Mouse (Mus musculus) right cerebral cortex, postnatal 10 days (tissue): ENCODE measurements around the gene Slfn5.
"Not testable (repeated sequence)": the region's sequence is repeated elsewhere in the genome, so short reads cannot be mapped to it uniquely, and the experiment has no call there.

Experiments
- DNase-seq, 2 experiments: peaks; one replicate each; pipeline ENCODE4 v3.0.0; 2021; ENCODE audit warnings: low spot score in 2 of 2

Gene Slfn5

DNA sequence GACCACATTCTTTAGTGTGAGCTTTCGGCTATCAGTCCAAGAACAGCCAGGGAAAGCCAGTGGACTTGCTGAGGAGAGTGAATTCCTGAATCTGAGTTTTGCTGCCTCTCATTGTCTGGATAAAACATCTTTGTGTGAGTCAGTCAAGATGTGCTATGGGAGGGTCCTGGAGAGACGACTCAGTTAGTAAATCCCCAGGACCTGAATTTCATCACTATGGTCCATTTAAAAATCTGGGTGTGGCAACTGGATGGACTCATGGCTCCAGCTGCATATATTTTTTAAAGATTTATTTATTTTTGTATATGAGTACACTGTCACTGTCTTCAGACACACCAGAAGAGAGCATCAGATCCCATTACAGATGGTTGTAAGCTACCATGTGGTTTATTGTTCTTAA lies 5.5 kb upstream of the Slfn5 start:
- no peak for DNase-seq

DNA sequence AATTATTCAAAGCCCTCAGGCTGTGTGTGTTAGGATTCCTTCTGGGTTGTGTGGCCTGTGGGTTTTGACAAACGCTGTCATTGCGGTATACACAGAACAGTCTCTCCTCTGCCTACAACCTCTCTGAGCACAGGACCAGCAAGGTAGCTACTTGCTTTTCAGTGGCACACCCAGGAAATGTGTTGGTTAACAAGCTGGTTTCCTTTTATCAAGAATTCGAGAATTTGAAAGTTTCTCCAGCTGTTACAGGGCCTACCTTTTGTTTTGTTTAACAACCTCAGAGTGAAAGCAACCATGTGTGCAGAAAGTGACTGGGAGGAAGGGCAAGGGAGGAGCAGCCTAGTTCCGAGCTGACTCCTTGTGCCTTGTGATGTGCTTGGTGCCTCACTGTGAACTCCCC lies 3.7 kb upstream of the Slfn5 start:
- no peak for DNase-seq

DNA sequence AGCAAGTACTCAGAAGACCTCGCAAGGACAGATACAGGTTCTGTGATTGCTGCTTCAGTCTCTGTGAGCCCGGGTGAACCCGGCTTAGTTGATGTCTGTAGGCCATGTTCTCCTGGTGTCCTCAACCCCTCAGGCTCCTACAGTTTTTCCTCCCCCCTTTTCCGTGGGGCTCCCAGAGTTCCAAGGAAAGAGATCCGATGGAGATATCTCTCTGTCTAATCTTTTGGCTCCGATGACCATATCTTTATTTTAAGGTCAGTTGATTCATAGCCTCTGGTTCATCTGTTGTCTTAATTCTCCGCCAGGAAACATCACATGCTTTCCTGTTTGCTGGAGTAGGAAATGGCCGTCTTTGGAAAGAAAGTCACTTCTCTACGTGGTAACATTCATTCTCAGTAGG lies 2.1 kb upstream of the Slfn5 start:
- no peak for DNase-seq

DNA sequence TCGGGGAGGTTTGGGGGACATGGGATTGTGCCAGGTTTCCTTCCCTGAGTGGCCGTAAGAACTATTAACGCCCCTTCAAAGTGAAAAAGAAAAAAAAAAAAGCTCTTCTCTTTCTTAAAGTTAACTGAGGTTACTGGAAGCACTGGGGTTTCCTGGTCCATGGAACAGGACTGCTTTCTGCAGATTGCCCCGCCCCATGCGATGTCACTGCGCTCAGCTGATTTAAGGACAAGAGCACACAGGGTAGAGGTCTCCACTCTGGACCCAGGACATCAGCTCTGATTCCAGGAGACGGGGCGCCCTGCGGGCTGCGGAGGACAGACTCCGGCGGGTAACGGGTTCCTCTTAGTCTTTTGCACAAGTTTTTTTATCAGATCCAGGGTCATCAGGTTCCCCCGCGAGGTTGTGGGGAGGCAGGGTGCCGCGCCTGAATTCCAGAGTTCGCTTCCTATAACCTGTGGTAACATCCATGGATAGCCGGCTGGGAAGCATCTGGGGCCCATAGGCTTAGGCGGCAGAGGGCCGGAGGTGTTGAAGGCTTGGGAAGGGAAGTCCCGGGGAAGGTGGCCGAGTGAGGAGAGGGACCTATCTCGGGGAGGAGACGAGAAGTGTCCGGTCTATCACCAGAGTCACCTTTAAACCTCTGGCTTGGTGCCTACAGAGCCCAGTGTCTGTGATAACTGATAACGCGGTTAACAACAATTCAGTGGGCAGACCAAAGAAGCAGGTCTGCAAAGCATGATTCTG lies 889 bp downstream of the Slfn5 start:
- no peak for DNase-seq

DNA sequence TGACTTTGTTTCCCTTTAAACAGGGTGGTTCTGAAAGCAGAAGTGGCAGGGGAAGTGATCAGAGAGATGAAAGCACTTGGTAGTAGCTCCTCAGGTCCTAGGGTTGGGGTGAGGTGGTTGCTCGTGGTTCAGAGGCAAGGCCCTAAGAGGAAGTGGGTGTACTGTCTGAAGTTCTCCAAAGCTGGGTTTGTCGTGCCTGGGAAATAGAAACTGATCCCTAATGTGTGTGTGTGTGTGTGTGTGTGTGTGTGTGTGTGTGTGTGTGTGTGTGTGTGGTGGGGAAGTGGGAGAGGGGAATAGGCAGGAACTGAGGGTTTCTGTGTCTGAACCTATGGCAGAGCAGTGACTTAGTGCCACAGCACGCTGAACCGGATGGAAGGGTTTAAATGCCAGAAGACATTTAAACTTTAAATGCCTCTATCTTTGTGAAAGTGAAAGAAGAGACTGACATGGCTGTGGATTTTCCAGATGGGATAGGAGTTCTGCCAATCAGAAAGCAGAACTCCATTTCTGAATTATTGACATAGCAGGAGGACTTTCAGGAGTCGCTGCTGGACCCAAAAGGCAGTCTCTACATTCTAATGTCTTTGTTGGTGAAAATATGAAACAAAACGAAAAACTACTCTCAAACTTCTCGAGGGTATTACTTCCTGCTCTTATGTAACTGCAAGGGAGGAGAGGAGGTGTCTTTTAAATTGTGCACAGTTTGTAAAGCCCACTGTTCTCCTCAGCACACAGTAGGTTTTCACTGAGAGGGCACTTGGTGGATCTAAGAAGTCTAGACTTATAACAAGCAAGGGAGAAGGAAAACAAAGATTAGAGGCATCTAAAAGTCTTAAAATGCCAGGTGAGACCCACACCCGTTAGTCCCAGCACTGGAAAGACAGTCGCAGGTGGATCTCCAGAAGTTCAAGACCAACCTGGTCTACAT lies 1.7 kb downstream of the Slfn5 start:
- DNase-seq = no peak

DNA sequence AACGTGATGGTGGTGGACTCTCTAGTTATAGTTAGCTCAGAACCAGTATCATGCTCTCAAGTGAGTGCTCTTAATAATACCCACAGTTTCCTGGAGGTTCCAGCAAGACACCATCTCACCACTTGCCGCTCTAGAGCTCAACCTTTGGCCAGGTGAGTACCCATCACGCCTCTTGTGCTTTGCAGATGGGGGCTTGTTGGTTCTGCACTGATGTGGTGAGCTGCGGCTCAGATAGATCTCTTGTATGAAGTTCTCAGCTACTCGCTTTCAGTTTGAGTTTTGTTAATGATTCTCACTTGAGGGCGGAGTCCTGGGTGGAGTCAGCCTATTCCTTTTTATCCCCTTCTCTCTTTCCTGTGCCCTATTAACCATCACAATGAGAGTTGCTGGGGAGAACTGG lies 3.5 kb downstream of the Slfn5 start:
- DNase-seq = no peak

DNA sequence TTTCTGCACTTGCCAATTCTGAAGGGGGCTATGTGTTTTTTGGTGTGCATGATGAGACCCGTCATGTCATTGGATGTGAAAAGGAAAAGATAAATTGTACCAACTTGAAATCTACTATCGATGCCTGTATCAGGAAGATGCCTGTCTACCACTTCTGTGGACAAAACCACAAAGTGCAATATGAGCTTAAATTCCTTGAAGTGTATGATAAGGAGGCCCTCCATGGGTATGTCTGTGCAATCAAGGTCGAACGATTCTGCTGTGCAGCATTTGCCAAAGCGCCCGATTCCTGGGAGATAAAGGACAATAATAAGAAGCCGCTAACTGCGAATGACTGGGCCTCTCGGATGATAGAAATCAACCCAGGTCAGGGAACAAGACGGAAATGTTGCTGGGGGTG lies 5.8 kb downstream of the Slfn5 start:
- no peak for DNase-seq

DNA sequence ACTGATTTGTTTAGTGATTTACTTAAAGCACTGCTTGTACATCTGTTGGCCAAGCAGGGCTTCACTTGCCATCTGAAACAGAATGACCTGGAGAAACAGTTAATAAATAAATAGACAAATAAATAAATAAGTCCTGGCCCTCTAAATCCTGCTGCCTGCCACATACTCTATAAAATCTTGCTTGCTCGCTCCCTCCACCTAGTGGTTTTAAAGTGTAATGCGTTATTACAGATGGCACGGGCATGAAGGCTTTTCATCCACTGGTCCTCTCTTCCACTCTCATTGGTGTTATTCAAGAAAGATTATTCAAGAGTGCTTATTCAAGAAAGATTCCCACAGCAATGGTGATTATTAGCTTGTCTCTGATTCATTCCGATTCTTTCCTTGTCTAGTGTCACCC lies 8.5 kb downstream of the Slfn5 start:
- DNase-seq = peak in 1 of 2 experiments; percentile 25

DNA sequence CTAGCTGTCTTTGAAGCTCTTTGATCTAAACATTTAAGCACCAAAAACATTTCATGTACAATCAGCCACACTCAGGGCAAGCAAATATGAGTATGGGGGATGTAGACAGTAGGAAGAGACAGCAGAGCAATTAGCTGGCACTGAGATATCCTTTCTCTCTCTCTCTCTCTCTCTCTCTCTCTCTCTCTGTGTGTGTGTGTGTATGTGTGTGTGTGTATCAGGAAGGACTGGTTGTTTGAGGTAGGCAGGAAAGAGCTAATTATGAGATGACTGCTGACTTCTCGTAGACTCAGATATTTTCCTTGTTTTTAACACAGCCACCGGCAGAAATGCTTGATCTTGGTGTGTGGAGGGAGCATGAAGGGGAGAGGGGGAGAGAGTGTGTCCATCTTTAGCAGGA lies 10.6 kb downstream of the Slfn5 start:
- no peak for DNase-seq

DNA sequence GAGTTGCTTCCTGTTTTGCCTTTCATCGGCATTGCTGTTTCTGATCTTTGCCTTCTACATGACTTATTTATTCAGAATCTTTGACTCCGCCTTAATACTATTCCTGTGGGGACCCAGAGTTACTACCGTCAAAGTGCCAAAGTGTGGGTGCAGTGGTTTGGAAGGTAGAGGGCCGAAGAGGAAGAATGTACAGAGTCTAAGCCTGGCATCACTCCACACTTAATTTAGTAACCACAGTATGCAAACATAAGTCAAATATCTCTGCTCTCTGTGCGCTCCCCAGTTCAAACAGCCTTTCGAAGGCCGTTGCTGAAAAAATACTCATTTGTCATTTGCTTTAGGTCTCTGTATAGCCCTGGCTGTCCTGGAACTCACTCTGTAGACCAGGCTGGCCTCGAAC lies 11.1 kb downstream of the Slfn5 start:
- DNase-seq = no peak

DNA sequence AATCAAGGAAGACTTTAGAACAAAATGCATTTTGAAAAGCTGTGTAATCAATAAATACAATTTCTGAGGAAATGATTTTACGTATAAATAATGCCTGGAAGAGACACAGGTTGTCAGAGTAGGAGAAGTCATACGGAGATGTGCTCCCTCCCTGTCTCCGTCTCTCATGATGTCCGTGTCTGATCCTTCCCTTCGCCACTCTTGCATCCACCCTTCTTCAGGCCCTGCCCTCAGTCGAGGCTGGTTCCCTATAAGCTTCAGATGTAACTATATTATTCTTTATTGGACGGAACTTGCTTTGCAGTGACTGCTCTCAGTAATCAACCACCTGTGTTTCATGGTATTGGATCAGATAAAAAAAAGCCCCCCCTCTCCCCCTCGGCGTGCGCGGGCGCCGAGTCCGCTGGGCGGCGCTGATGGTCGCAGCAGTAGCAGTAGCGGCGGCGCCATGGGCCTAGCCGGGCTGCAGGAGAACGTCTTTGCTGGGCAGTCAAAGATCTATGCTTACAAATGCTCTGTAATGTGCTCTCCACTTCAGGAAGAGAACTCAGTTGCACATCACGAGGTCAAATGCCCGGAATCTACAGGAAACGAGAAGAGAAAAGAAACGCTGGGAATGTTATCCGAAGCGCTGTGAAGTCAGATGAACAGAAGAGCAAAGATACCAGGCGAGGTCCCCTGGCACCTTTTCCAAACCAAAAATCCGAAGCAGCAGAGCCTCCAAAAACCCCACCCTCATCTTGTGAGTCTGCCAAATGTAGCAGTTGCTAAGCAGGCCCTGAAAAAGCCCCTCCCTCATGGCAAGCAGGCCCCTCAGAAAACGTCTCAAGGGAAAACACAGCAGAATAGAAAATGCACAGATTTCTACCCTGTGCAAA lies 19.8 kb downstream of the Slfn5 start:
- peak; percentile 45 to 52 for DNase-seq

DNA sequence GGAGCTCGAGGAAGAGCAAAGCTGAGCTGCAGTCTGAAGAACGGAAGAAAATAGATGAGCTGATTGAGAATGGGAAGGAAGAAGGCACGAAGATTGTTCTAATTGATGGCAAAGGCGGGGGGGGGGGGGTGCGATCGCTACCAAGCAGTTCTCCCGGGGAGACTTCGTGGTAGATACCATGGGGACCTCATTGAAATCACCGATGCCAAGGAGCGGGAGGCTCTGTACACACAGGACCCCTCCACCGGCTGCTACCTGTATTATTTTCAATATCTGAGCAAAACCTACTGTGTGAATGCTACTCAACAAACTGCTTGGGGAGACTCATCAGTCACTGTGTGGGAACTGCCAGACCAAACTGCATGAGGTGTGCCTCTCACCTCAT lies 20.4 kb downstream of the Slfn5 start:
- DNase-seq = no peak

DNA sequence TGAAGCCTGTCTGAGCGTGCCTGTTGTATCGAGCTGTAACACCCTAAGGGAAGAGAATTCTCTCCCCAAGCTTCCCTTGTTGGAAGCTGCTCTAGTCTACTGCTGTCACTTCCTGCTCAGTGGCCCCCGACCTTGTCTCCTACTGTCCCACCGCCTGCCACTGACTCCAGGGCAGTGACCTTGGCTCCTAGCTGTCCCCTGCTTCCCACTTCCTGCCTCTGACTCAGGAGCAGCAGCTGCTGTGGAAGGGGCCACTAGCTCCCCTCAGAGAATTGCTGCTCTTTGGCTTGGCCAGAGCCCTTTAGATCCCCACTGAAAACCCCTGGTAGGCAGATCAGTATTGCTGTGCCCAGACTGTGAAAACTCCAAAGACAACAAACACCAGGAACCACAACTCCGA lies 22.8 kb downstream of the Slfn5 start:
- no peak for DNase-seq

DNA sequence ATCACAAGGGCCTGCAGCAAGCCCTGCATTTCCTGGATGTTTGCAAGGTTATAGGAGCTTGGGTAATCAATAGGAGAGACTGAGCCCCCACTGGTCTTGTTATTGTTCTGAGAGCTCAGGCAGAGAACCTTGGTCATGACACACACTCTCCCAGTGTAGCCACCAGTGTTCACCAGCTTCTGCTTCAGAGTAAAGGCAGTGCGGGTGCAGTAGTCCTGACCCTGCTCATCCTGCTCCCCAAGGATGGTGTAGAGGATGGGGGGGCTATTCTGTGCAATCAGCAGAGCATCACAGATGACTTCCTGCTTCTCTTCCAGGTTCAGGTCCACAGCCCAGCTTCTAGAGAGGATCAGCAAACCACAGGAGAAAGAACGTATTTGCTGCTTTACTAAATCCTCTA lies 31.3 kb downstream of the Slfn5 start:
- not testable (repeated sequence) for DNase-seq

DNA sequence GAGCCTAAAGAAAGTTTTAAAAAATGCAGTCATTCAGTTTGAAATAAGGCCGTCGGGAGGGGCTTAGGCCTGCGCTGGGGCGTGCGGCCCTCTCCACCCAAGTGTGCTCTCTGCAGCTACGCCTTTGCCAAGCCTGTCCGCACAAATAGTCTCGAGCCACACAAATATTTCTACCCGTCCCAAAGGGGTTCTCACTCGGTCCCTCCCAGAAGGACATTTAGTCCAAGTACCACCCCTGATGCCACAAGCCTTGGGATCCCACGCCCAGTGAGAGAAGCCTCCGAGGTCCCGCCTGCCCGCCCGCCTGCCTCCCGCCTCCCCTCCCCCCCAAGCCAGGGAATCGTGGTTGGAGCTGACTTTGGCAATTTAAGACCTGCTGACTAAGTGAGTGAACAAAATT lies 32.0 kb downstream of the Slfn5 start:
- DNase-seq = no peak

DNA sequence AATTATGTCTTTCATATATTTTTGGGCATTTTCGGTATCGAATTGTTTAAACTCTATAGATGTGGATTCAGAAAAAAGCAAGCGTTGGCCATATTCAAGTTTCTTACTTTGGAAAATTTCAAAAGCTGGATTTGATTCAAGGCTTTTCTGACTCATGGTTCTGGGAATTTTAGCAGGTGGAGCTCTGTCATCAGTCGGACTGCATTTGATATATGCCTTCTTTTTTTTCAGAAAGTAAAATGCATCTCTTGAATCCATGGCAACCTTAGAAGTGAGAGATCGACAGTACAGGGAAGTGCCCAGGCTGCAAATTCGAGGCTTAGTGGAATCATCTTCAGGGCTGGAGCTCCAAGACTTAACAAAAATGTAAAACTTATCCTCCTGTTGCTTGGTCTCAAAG lies 36.5 kb downstream of the Slfn5 start:
- no peak for DNase-seq

DNA sequence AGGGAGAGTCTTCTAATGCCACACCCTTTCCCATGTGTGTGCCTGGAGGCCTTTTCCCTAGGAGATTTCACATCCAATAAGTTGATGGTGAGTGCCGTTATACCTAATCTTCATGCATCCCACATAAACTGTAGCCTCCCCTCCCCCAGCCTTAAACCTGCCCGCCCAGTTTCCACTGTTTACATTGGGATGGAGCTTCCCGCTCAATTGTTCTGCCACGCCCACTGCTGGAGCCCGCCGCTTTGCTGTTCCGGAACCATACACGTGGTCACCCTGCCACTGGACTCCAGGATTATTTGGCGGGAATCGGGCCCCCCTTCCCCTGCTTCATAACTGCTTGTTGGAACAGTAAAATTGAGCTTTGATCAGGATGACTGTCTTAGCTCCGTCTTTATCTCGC lies 38.2 kb downstream of the Slfn5 start:
- DNase-seq = no peak

DNA sequence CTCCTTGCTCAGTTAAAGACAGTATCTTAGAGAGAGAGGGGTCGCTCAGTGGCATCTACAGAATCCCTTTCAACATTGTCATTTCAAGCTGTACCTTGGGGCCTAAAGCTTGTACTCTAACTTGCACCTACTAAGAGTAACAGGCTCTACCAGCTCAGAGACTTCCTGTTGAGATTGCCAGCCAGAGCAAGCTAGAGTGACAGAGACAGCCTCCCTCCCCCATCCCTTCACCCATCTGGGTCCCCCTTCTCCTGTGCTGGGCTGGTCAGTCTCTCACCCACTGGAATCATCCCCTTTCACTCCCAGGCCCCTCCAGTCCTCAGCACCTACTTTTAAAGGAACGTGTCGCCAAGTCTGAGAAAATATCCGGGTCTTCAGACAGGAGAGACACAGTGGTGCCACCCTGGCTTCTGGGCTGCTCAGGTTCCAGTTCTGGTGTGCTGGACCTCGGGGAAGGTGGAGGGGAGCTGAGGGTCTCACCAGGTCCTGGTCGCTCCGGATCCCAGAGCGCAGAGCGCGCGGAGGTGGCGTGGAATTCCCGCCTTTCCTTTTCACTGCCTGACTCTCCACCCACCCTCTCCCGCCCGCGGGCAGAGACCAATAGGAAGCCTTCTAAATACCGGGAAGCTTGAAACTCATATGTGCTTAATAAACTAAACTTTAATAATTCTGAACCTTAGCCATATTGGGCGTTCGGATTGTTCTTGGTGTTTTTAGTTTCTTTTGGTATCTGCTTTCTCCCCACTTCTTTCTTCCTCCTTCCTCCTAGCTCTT lies 39.6 kb downstream of the Slfn5 start:
- DNase-seq = peak in 1 of 2 experiments; percentile 26

DNA sequence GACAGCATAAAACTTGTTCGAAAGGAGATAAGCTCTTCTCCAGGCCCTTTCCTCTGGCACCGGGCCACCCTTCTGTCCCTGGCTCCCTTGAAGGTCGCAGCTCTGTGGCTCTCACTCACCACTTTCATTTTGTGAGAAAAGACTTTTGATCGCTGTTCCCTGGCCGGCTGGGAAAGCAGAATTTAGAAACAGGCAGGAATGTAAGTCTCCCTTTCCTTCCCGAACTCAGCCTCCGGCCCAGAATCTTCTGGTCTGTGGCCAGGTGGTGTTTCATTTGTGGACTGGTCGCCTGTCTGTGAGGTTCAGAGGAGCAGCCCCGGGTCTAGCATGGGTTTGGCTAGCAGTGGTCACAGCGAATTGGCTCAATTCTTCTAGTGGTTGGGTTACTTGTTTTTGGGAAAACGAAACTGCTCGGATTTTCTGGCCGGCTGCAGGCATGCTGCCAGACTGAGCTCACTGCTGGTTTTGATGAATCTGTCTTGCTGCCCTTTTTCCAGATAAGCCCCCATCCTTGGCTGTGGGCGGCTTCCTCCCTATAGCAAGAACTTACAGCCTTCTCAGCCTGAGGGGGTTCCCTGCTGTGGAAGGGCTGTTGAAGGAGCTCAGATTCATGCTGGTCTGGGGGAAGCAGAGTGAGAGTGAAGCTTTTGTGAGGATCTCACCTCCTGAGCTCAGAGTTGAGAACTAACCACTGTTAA lies 40.5 kb downstream of the Slfn5 start, which contains the start of gene Slfn9:
Slfn9 (minus strand) TSS at position 362 of the 698 bp plus-strand sequence.
- DNase-seq = peak; percentile 35 to 36

DNA sequence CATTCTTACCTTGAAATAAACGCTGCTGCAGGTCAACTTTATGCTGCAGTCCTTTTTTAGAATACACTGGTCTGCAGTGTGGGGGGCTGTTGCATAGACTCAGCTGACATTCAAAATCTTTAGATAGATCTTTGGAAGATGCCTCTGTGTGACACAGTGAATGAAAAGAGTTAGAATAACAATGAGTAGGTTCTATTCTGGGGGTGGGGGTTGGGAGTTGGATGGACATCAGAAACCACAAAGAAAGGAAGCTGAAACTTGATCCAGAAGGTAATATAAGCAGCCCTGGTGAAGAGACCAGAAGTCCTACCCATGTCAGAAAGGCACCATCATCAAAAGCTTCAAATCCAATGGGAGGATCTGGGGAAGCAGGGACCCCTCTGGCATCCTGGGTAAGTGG lies 62.2 kb downstream of the Slfn5 start:
- no peak for DNase-seq
